Mouse (Mus musculus) liver, adult 2 months (tissue): ENCODE measurements around the gene Gm4894.

Experiments used
- CTCF ChIP-seq: fragments of 200-500 bp; IDR thresholded peaks from 2 replicates; pipeline ENCODE4 v1.5.1; 2011; ENCODE audit warnings: low read depth, low read length, control low read depth
- POLR2A ChIP-seq: fragments of 200-500 bp; IDR thresholded peaks from 2 replicates; pipeline ENCODE4 v1.6.1; 2011; ENCODE audit warnings: low read length, control low read depth; ENCODE audit not compliant: insufficient read depth; ENCODE audit errors: extremely low read depth

GRCm38 (mm10) chr9:49206331-49206730, 44.0 kb upstream of the Gm4894 start:
- TF ChIP-seq POLR2A: no peak
- TF ChIP-seq CTCF: no peak
